Mouse (Mus musculus) megakaryocyte, embryonic 14.5 days (primary cell): ENCODE data around the gene Zer1.

Source experiments
- FLI1 ChIP-seq: IDR thresholded peaks from 2 replicates; pipeline ENCODE4 v1.6.1; 2012; ENCODE audit warnings: low read length, inconsistent platforms, mixed read lengths
- GATA1 ChIP-seq: IDR thresholded peaks from 3 replicates; pipeline ENCODE4 v1.6.1; 2012; ENCODE audit warnings: mixed read lengths, low read length, inconsistent platforms, borderline replicate concordance

DNA sequence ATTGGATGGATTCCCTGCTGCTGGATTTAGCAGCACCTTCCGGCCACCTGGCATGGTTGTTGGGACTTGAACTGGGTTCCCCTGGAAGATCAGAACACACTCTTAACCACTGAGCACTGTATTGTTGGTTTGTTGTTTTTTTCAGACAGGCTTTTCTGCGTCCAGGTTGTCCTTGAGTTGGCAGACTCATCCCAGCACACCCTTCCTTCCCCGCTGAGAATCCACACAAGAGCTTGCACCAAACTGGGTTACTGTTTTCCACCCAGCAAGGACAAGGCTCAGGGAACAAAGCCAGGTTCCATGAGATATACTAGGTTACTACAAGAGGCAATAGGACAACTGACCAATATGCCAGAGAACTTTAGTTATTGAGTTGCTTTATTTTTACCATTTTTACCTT is 67.6 kb downstream of the Zer1 start:
- no peak for TF ChIP-seq GATA1
- no peak for TF ChIP-seq FLI1
